Mouse (Mus musculus): Measurements from ENCODE around the gene Zfp652.

Zfp652 gene

GRCm38 (mm10) chr11:95764806-95765205, 52.3 kb downstream of the Zfp652 start:
- no peak for DNase-seq (ENCODE audit: low read depth in 1 of 2, low spot score in 2 of 2)

- no peak for DNase-seq (ENCODE audit: low read depth in 1 of 2, low spot score in 2 of 2)
These were observed 52.9 kb downstream of the Zfp652 start for GRCm38 (mm10) chr11:95765334-95765733.

- DNase-seq (ENCODE audit: low read depth in 1 of 2, low spot score in 2 of 2), result no peak
These were observed 55.8 kb downstream of the Zfp652 start for GRCm38 (mm10) chr11:95768244-95768643.

- DNase-seq (ENCODE audit: low read depth in 1 of 2, low spot score in 2 of 2), result no peak
These were observed 56.7 kb downstream of the Zfp652 start for GRCm38 (mm10) chr11:95769208-95769607.

- no peak for DNase-seq (ENCODE audit: low read depth in 1 of 2, low spot score in 2 of 2)
These were observed 58.4 kb downstream of the Zfp652 start for GRCm38 (mm10) chr11:95770720-95771364.

GRCm38 (mm10) chr11:95771665-95772064, 59.2 kb downstream of the Zfp652 start:
- no peak for DNase-seq (ENCODE audit: low read depth in 1 of 2, low spot score in 2 of 2)

- DNase-seq (ENCODE audit: low read depth in 1 of 2, low spot score in 2 of 2), result no peak
These were observed 60.8 kb downstream of the Zfp652 start for GRCm38 (mm10) chr11:95773264-95773663.

GRCm38 (mm10) chr11:95777323-95778297, 65.1 kb downstream of the Zfp652 start:
- DNase-seq (ENCODE audit: low read depth in 1 of 2, low spot score in 2 of 2), result peak in 1 of 2 experiments; percentile 6

- no peak for DNase-seq (ENCODE audit: low read depth in 1 of 2, low spot score in 2 of 2)
These were observed 66.4 kb downstream of the Zfp652 start for GRCm38 (mm10) chr11:95778831-95779251.

- no peak for DNase-seq (ENCODE audit: low read depth in 1 of 2, low spot score in 2 of 2)
These were observed 66.9 kb downstream of the Zfp652 start for GRCm38 (mm10) chr11:95779366-95779765.

- DNase-seq (ENCODE audit: low read depth in 1 of 2, low spot score in 2 of 2), result no peak
These were observed 68.0 kb downstream of the Zfp652 start for GRCm38 (mm10) chr11:95780480-95780879.

- DNase-seq (ENCODE audit: low read depth in 1 of 2, low spot score in 2 of 2), result no peak
These were observed 69.1 kb downstream of the Zfp652 start for GRCm38 (mm10) chr11:95781557-95781956.

GRCm38 (mm10) chr11:95783457-95783856, 71.0 kb downstream of the Zfp652 start:
- no peak for DNase-seq (ENCODE audit: low read depth in 1 of 2, low spot score in 2 of 2)

- DNase-seq (ENCODE audit: low read depth in 1 of 2, low spot score in 2 of 2), result no peak
These were observed 71.5 kb downstream of the Zfp652 start for GRCm38 (mm10) chr11:95783958-95784357.

GRCm38 (mm10) chr11:95785675-95786074, 73.2 kb downstream of the Zfp652 start:
- DNase-seq (ENCODE audit: low read depth in 1 of 2, low spot score in 2 of 2), result no peak

- no peak for DNase-seq (ENCODE audit: low read depth in 1 of 2, low spot score in 2 of 2)
These were observed 74.0 kb downstream of the Zfp652 start for GRCm38 (mm10) chr11:95786511-95786910.

GRCm38 (mm10) chr11:95789451-95789891, 77.0 kb downstream of the Zfp652 start:
- no peak for DNase-seq (ENCODE audit: low read depth in 1 of 2, low spot score in 2 of 2)

GRCm38 (mm10) chr11:95791787-95792186, 79.3 kb downstream of the Zfp652 start:
- DNase-seq (ENCODE audit: low read depth in 1 of 2, low spot score in 2 of 2), result no peak

- DNase-seq (ENCODE audit: low read depth in 1 of 2, low spot score in 2 of 2), result no peak
These were observed 80.6 kb downstream of the Zfp652 start for GRCm38 (mm10) chr11:95792950-95793509.

- no peak for DNase-seq (ENCODE audit: low read depth in 1 of 2, low spot score in 2 of 2)
These were observed 81.7 kb downstream of the Zfp652 start for GRCm38 (mm10) chr11:95794201-95794600.

GRCm38 (mm10) chr11:95795582-95795981, 83.1 kb downstream of the Zfp652 start:
- DNase-seq (ENCODE audit: low read depth in 1 of 2, low spot score in 2 of 2), result no peak

GRCm38 (mm10) chr11:95805010-95805409, 92.5 kb downstream of the Zfp652 start:
- DNase-seq (ENCODE audit: low read depth in 1 of 2, low spot score in 2 of 2), result no peak

Data from monocyte, adult 2 months (primary cell).